Mouse (Mus musculus): ENCODE measurements around the gene 2310046K23Rik.
"Not testable (repeated sequence)": the region's sequence is repeated elsewhere in the genome, so short reads cannot be mapped to it uniquely, and the experiment has no call there.

The 2310046K23Rik gene

DNA sequence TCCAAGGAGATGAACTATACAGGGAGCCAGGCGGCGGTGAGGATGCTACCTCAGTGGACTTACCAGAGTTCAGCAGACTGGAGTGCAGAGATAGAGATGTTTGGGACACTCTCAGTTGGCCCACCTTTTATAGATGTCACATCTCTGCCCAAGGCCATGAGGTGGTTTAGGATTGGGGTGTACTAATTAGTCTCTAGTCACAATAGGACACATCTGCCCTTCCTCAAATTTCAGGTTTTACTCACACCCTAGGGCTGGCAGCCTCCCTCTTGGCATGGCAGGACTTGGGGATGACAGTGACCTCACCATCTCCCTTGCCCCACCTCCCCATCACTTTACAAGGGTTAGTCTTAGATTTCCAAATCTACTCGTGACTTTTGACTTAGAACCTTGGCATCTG, at the start of gene 2310046K23Rik:
Gene 2310046K23Rik, minus strand, starts transcription at position 101 of the 400 bp plus-strand sequence.
- DNase-seq (ENCODE audit: low spot score) = no peak

DNA sequence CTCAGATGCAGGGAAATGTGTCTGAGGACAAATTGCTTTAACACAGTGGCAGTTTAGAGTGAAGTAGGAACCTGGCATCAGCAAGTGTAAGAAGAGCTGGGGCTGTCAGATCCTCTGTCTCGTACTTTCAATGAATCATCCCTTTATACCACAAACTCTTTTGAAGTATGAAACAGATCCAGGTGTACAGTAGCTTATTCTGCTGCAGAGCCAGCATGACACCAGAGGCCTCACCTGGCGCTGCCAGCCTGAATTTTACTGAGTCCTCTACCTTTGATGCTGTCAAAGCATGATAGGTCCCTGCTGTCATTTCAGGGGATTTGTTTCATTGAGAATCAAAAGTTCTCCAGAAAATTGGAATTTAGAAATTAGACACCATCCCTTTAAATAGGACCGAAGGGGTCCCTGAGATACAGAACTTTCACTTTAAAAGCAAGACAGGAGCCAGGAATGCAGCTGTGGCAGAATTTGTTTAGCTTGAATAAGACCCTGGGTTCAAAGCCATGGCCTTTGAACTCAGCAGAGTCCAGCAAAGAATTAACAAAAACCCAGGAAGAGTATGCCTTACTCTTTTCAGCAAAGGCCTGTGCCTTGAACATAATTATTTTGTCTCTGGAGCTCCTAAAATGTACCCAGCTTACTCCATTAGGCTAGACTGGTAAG, 49.0 kb upstream of the 2310046K23Rik start:
- no peak for DNase-seq (ENCODE audit: low spot score)

GRCm38 (mm10) chr3:92579508-92579907, 45.2 kb upstream of the 2310046K23Rik start:
- no peak for DNase-seq (ENCODE audit: low spot score)

DNA sequence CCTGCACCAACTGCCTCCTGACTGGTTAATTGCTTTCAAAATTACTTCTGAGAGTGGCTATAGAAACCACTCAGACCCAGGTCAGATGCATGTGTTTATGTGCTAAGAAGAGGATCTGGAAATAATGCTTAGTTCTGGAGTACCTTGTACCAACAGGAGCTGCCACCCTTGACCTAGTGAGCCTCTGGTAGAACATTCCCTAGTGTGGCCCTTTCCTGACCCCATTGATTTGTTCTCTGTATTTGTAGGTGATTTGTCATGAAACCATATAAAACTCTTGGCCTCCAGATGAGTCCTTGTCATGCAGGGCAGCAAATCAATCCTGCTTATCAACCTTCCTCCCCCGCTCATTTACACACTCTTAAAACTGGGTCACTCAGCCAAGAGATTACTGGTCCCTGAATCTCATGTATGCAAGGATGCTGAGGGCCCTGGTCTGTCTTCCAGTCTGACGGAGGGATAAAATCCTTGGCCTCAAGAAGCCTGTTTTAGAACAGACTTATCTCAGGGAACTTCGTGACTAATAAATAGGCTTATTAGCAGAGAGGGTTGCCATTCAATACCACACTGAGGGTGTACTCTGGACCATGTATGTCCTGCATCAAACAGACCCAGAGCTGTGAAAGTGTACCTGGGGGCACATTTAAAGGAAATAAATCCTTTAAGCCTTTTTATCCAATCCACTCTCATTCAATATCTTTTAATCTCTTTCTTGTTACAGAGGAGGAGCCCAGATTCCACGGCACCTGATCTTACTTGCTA, 44.5 kb upstream of the 2310046K23Rik start:
- DNase-seq (ENCODE audit: low spot score) = no peak

GRCm38 (mm10) chr3:92573449-92574041, 39.2 kb upstream of the 2310046K23Rik start, which contains the start of gene Ivl:
Gene Ivl, minus strand, starts transcription at chr3:92573735.
- DNase-seq (ENCODE audit: low spot score) = no peak

GRCm38 (mm10) chr3:92572514-92573155, 38.3 kb upstream of the 2310046K23Rik start:
- no peak for DNase-seq (ENCODE audit: low spot score)

GRCm38 (mm10) chr3:92568752-92569151, 34.4 kb upstream of the 2310046K23Rik start:
- no peak for DNase-seq (ENCODE audit: low spot score)

- no peak for DNase-seq (ENCODE audit: low spot score)
Observed at GRCm38 (mm10) chr3:92565418-92565817, 31.1 kb upstream of the 2310046K23Rik start.

DNA sequence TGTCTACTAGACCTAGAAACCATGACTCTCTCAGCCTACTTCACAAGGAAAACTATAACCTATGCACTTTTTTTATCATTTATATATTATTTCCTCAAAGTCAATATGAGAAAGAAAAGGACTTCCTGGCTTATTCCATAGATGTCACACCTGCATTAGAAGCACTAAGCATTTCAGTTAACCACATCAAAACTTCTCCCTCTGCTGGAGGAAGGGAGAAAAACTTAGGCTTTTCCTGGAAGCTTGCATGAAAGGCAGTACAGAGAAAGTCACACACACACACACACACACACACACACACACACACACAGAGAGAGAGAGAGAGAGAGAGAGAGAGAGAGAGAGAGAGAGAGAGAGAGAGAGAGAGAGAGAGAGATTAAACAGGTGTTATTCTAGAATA, 22.0 kb downstream of the 2310046K23Rik start:
- no peak for DNase-seq (ENCODE audit: low spot score)

- DNase-seq (ENCODE audit: low spot score) = no peak
Observed at GRCm38 (mm10) chr3:92510786-92511185, 23.5 kb downstream of the 2310046K23Rik start.

DNA sequence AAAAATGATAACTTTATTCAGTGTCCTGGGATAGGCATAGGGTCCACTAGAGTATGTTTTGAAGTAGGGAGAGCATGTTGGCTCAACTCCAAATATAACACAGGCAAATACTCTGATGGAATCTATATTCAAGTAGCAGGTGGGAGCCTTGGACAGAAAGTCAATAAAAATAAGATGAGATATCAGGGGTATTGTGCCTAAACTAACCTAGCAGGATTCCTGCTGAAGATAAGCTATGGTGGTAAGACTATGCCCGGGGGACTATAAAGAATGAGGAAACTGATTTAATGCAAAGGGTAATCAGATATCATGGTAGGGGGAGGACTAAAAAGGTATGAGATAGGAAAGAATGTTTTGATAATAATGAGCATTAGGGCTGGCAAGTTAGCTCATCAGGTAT, 26.1 kb downstream of the 2310046K23Rik start:
- DNase-seq (ENCODE audit: low spot score) = no peak

DNA sequence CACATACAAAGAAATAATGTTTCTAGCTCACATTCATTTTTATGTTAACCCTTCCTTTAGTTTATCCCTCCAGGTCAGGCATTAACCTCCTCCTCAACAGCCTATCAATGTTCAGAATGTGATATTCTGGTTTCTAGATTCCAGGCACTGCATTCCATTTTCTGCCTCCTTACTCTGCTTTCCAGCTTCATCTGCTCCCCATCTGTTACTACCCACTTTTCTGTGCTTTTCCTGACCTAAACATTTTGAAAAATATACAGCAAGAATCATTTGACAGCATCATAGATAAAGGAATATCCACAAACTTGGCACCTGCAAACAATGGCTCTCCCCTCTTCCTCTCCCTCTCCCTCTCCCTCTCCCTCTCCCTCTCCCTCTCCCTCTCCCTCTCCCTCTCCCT, 30.8 kb downstream of the 2310046K23Rik start:
- DNase-seq (ENCODE audit: low spot score) = no peak

- no peak for DNase-seq (ENCODE audit: low spot score)
Observed at GRCm38 (mm10) chr3:92500393-92500792, 33.9 kb downstream of the 2310046K23Rik start, which contains the start of gene Sprr4. Gene Sprr4, minus strand, starts transcription at chr3:92500493.

GRCm38 (mm10) chr3:92490262-92490661, 44.0 kb downstream of the 2310046K23Rik start:
- DNase-seq (ENCODE audit: low spot score) = not testable (repeated sequence)

DNA sequence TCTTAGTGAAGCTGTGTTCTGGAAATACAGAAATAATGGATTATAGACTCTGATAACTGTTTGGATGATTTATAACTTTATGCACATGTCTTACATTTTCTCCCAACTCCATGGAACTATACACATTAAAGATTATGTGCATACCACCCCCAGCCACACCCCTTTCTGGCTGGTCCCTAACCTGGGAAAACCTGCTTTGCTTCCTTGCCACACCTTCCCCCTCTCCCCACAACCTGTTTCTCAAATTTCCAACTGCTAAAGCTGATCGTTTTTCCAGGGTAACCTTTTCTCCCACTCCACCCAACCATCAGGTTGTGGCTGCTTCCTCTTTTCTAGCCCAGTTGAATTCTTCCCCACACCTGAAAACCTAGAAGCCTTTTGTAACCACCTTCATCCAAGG, 48.0 kb downstream of the 2310046K23Rik start:
- no peak for DNase-seq (ENCODE audit: low spot score)

DNA sequence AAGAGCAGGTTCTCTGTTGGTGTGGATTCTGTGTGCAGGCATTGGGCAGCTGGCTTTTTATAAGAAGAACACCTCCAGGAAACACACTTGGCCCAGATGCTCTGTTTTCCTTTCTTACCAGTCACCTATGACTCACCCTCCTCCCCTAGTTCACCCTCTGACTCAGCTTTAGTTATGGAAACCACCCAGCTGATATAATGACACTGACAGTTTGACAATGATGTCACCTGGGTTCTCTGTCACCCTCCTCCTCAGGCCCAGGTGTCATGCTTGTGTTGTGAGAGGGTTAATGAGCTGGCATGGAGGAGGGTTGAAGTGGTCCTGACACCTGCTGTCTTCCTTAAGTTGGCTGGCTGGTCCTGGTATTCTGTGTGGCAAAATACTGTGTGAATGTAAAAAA, 48.4 kb downstream of the 2310046K23Rik start, which contains the start of gene Sprr1a:
Gene Sprr1a, minus strand, starts transcription at position 33 of the 400 bp plus-strand sequence.
- DNase-seq (ENCODE audit: low spot score) = no peak
